19 mouse cellular contexts compared by ENCODE assay signal in the genomic region with DNA sequence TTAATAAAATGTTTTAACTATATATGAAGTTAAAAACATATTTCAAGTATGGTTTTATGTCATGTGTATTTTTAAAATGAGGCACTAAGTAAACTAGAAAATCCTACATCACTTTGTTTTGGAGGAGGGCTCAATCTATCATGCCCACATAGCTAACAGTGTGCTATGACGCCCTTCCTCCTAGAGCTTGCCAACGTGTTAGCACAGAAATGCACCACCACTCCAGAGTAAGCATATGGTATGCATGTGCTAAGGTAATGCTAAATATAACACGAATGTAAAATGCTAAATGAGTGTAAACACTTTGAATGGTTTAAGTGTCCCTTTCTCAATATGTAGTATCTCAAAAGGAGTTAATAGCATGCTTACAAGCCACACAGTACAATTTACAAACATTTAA. TPM values are rescaled to one million over a fixed set of nuclear protein-coding genes. Genes with fewer than 3 reads are reported as not detected.
DNase-seq lines count a peak whose midpoint lies in the region; ATAC-seq and TF ChIP-seq lines count a peak whose summit lies in the region.
"Had no signal": no experiment of that assay in that cellular context is flagged by ENCODE, and none has a peak within 500 bp of the region (broad histone marks: within the 10 kb centered on the region; RNA-seq: fewer than 3 reads in every experiment).

No protein-coding gene starts in this region.

- H3K4me1 ChIP-seq in forebrain, embryonic 13.5 days: no peaks in the 10 kb centered on the region
- no peaks in the 10 kb centered on the region for H3K4me1 ChIP-seq in forebrain, embryonic 11.5 days (replicated peaks; ENCODE audit: control insufficient read depth, insufficient read depth, low read length)
- H3K4me1 ChIP-seq in forebrain, embryonic 15.5 days: no peaks in the 10 kb centered on the region
- no peaks in the 10 kb centered on the region for H3K4me1 ChIP-seq in forebrain, embryonic 10.5 days
- peaks cover 4% of the 10 kb centered on the region; the same call in 1 of the 2 replicates for H3K4me1 ChIP-seq in forebrain, postnatal 0 days (ENCODE audit: insufficient read depth)
- H3K4me1 ChIP-seq: embryonic facial prominence, embryonic 10.5 days; embryonic facial prominence, embryonic 12.5 days had no signal

- no peak overlapping the region for H3K4me3 ChIP-seq in forebrain, embryonic 13.5 days
- H3K4me3 ChIP-seq in forebrain, embryonic 11.5 days (ENCODE audit: low read depth, low read length): no peak overlapping the region
- H3K4me3 ChIP-seq in forebrain, embryonic 15.5 days: no peak overlapping the region
- H3K4me3 ChIP-seq in forebrain, embryonic 10.5 days: no peak overlapping the region
- no peak overlapping the region for H3K4me3 ChIP-seq in layer of hippocampus, adult 2 months
- no peak overlapping the region for H3K4me3 ChIP-seq in forebrain, postnatal 0 days (ENCODE audit: low read depth, low read length)
- H3K4me3 ChIP-seq: embryonic facial prominence, embryonic 10.5 days; embryonic facial prominence, embryonic 12.5 days had no signal

- no peak for DNase-seq in forebrain, embryonic 11.5 days (ENCODE audit: low spot score)
- no peak for DNase-seq in forebrain, embryonic 10.5 days (ENCODE audit: extremely low spot score, low spot score)
- DNase-seq in layer of hippocampus, adult 2 months (ENCODE audit: low spot score in 2 of 2): no peak
- no peak for DNase-seq in layer of hippocampus, postnatal 36 days
- DNase-seq in forebrain, postnatal 0 days: no peak
- DNase-seq in cerebellum, postnatal 4 days (ENCODE audit: low spot score in 2 of 2): no peak
- DNase-seq: adrenal gland, adult 2 months; adrenal gland, postnatal 10 days; adrenal gland, postnatal 25 days; B cell, adult 2 months; cerebellum, adult 11-12 months; cerebellum, adult 8-10 months; cerebellum, adult 9-11 months; cerebellum, postnatal 14 days; cerebellum, postnatal 36 days had no signal

- H3K36me3 ChIP-seq in forebrain, embryonic 13.5 days (ENCODE audit: poor library complexity, severe bottlenecking): no peaks in the 10 kb centered on the region
- no peaks in the 10 kb centered on the region for H3K36me3 ChIP-seq in forebrain, embryonic 11.5 days (ENCODE audit: control insufficient read depth, insufficient read depth, low read length)
- H3K36me3 ChIP-seq in forebrain, embryonic 15.5 days: no peaks in the 10 kb centered on the region
- H3K36me3 ChIP-seq in forebrain, embryonic 10.5 days (replicated peaks): no peaks in the 10 kb centered on the region
- no peaks in the 10 kb centered on the region; the same call in 1 of the 2 replicates for H3K36me3 ChIP-seq in forebrain, postnatal 0 days (ENCODE audit: insufficient read depth)
- H3K36me3 ChIP-seq: embryonic facial prominence, embryonic 10.5 days; embryonic facial prominence, embryonic 12.5 days had no signal

- peak; percentile 65; the same call in 1 of the 2 replicates for ATAC-seq in forebrain, embryonic 13.5 days
- no peak for ATAC-seq in forebrain, embryonic 11.5 days (replicated peaks; ENCODE audit: low FRiP score)
- ATAC-seq in forebrain, embryonic 15.5 days (replicated peaks): peak; percentile 69; the same call in 1 of the 2 replicates
- ATAC-seq in forebrain, postnatal 0 days: peak; percentile 56

- no peak overlapping the region for H3K9ac ChIP-seq in forebrain, embryonic 13.5 days
- H3K9ac ChIP-seq in forebrain, embryonic 11.5 days (ENCODE audit: low read length): no peak overlapping the region
- no peak overlapping the region for H3K9ac ChIP-seq in forebrain, embryonic 15.5 days (replicated peaks)
- H3K9ac ChIP-seq in forebrain, postnatal 0 days: no peak overlapping the region
- H3K9ac ChIP-seq: embryonic facial prominence, embryonic 12.5 days had no signal

- no peak overlapping the region for H3K27ac ChIP-seq in forebrain, embryonic 13.5 days
- H3K27ac ChIP-seq in forebrain, embryonic 11.5 days (ENCODE audit: low read depth, low read length): no peak overlapping the region
- no peak overlapping the region for H3K27ac ChIP-seq in forebrain, embryonic 15.5 days (replicated peaks)
- H3K27ac ChIP-seq in forebrain, embryonic 10.5 days: no peak overlapping the region
- peak overlapping the region; percentile 74 for H3K27ac ChIP-seq in layer of hippocampus, adult 2 months
- H3K27ac ChIP-seq in forebrain, postnatal 0 days (ENCODE audit: low read depth, low read length): no peak overlapping the region
- H3K27ac ChIP-seq: embryonic facial prominence, embryonic 10.5 days; embryonic facial prominence, embryonic 12.5 days had no signal

- WGBS in forebrain, embryonic 13.5 days: 71% methylated on average over 3 of the region's 3 CpGs
- 84% methylated on average over 3 of the region's 3 CpGs for WGBS in forebrain, embryonic 11.5 days
- 68% methylated on average over 3 of the region's 3 CpGs for WGBS in forebrain, embryonic 15.5 days
- 89% methylated on average over 3 of the region's 3 CpGs for WGBS in forebrain, embryonic 10.5 days
- WGBS in forebrain, postnatal 0 days: 51% methylated on average over 3 of the region's 3 CpGs

- no peaks in the 10 kb centered on the region for H3K27me3 ChIP-seq in forebrain, embryonic 13.5 days
- no peaks in the 10 kb centered on the region for H3K27me3 ChIP-seq in forebrain, embryonic 11.5 days (ENCODE audit: control insufficient read depth, insufficient read depth, low read length)
- no peaks in the 10 kb centered on the region for H3K27me3 ChIP-seq in forebrain, embryonic 15.5 days
- no peaks in the 10 kb centered on the region for H3K27me3 ChIP-seq in forebrain, embryonic 10.5 days (ENCODE audit: poor library complexity, severe bottlenecking)
- no peaks in the 10 kb centered on the region for H3K27me3 ChIP-seq in forebrain, postnatal 0 days (ENCODE audit: insufficient read depth, low read length)
- H3K27me3 ChIP-seq: embryonic facial prominence, embryonic 12.5 days had no signal

- TF ChIP-seq CTCF in layer of hippocampus, adult 2 months (conservative IDR thresholded peaks at IDR 0.05): no peak
- no peak for TF ChIP-seq CTCF in forebrain, postnatal 0 days (IDR thresholded peaks at IDR 0.05; ENCODE audit: low read depth)

- H3K4me2 ChIP-seq in forebrain, embryonic 13.5 days: no peak overlapping the region
- no peak overlapping the region for H3K4me2 ChIP-seq in forebrain, embryonic 11.5 days (ENCODE audit: low read depth, low read length, severe bottlenecking)
- no peak overlapping the region for H3K4me2 ChIP-seq in forebrain, embryonic 15.5 days (replicated peaks)
- no peak overlapping the region for H3K4me2 ChIP-seq in forebrain, postnatal 0 days (ENCODE audit: low read depth)
- H3K4me2 ChIP-seq: embryonic facial prominence, embryonic 12.5 days had no signal

- H3K9me3 ChIP-seq in forebrain, embryonic 13.5 days (replicated peaks): no peaks in the 10 kb centered on the region
- H3K9me3 ChIP-seq in forebrain, embryonic 11.5 days (ENCODE audit: control insufficient read depth, low read length): no peaks in the 10 kb centered on the region
- no peaks in the 10 kb centered on the region for H3K9me3 ChIP-seq in forebrain, embryonic 15.5 days
- H3K9me3 ChIP-seq in forebrain, embryonic 10.5 days: no peaks in the 10 kb centered on the region
- H3K9me3 ChIP-seq in forebrain, postnatal 0 days (ENCODE audit: low read length): no peaks in the 10 kb centered on the region
- H3K9me3 ChIP-seq: embryonic facial prominence, embryonic 10.5 days; embryonic facial prominence, embryonic 12.5 days had no signal

RNA-seq across cellular contexts. Expression of a gene that starts 16.8 kb away (rescaled TPM):
- polyA plus RNA-seq in forebrain, embryonic 13.5 days (2015; fragmentation: Nextera tagmentation; extraction: Ambion mirVana): 42.2 and 43.7 TPM in 2 replicates
- 38.1 and 40.5 TPM in 2 replicates for polyA plus RNA-seq in forebrain, embryonic 11.5 days (2014; fragmentation: Nextera tagmentation; extraction: Ambion mirVana)
- polyA plus RNA-seq in forebrain, embryonic 15.5 days (2015; fragmentation: Nextera tagmentation; extraction: Ambion mirVana): 41.2 and 45.0 TPM in 2 replicates
- 31.6 TPM in 2 replicates for polyA plus RNA-seq in forebrain, embryonic 10.5 days (2016; fragmentation: Nextera tagmentation; extraction: Ambion mirVana)
- total RNA-seq in layer of hippocampus, adult 2 months (2021): 100 to 1,000 TPM in 1 of 2 experiments, 10 to 100 TPM in 1; 98.4 to 111 TPM
- total RNA-seq in layer of hippocampus, postnatal 36 days (2021): 100 to 1,000 TPM in 1 of 2 experiments, 10 to 100 TPM in 1; 96.0 to 101 TPM
- total RNA-seq in forebrain, postnatal 0 days (2014; rRNA removed): 53.9 and 60.4 TPM in 2 replicates
- 45.6 and 48.4 TPM in 2 replicates for polyA plus RNA-seq in forebrain, postnatal 0 days (2015; fragmentation: Nextera tagmentation; extraction: Ambion mirVana)
